Mouse (Mus musculus): ENCODE measurements around the gene Ybx2.

DNA sequence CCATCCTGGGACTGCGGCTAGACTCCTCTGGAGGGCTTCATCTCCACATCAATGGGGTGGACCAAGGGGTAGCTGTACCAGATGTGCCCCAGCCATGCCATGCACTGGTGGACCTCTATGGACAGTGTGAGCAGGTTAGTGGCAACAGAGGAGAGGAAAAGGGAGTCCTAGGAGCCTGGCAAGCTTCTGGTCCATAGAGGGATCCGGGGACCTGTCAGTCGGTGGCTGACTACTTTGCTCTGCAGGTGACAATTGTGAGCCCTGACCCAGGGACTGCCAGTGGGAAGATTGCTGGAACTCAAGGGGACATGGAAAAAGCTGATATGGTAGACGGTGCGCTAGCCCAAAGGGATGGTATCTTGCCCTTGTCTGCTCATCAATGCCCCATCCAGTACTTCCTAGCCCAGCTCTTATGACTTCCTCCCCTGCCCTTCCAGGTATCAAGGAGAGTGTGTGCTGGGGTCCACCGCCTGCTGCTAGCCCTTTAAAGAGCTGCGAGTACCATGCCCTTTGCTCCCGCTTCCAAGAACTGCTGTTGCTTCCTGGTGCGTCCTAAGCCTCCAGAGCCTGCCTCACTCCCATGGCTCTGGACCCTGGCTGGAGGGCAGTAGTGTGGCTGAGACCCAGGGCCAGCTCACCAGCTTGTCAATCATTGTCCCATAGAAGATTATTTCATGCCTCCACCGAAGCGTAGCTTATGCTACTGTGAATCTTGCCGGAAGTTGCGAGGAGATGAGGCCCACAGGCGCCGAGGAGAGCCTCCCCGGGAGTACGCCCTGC lies 24.6 kb upstream of the Ybx2 start:
- TF ChIP-seq POLR2A (IDR thresholded peaks at IDR 0.05; ENCODE audit: extremely low read depth, insufficient read depth, low read length) = no peak
- no peak for TF ChIP-seq CTCF (IDR thresholded peaks at IDR 0.05; ENCODE audit: extremely low read depth, insufficient read depth, low read length)
